Mouse (Mus musculus): Measurements from ENCODE around the gene Atf7. TPM values are rescaled to one million over a fixed set of nuclear protein-coding genes. Genes with fewer than 3 reads are reported as not detected.
"Not testable (repeated sequence)": the region's sequence is repeated elsewhere in the genome, so short reads cannot be mapped to it uniquely, and the experiment has no call there.

Atf7 gene
- total RNA-seq, 2 experiments from 2014 or later = 35.3 to 39.2 TPM

DNA sequence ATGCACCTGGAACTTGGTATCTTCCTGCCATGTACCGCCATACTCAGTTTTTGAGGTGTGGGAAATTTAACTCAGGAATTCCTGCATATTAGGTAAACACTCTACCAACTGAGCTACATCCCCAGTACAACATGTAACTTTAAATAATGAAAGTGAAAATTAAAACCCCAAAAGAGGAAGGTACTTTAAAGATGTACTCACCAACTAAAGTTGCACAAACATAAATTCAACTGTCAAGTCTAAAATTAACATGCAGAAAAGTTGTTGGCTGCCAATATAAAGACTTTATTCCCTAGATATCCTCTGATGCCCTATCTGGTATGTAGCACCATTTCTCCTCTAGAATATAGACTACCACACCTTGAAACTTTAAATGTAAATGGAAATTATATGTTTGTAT lies 7.6 kb downstream of the Atf7 start:
- intact Hi-C loops (cut with DNase I) = no loop called here
- DNase-seq (ENCODE audit: extremely low spot score in 1 of 2, low spot score in 2 of 2) = no peak
- TF ChIP-seq CTCF (IDR thresholded peaks at IDR 0.05) = no peak
- Histone ChIP-seq H3K27ac (no peak overlapping the region), H3K4me3 (no peak overlapping the region)

DNA sequence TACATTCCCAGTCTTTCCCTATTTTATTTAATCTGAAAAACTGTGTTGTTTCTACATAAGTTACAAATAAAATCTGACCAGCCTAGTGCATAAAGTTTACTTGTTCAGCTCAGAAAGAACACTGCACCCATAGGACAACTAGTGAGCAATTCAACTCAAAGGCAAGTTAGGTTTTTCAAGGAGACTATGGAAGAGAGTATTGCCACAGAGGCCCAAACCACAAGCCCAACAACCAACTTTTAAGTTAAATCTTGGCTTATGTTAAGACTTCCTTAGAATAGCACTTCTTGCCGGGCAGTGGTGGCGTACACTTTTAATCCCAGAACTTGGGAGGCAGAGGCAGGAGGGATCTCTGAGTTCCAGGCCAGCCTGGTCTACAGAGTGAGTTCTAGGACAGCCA lies 9.1 kb downstream of the Atf7 start:
- no peak overlapping the region for H3K4me3 ChIP-seq
- no peak for TF ChIP-seq CTCF (IDR thresholded peaks at IDR 0.05)
- H3K27ac ChIP-seq = no peak overlapping the region
- intact Hi-C loops (cut with DNase I) = no loop called here
- no peak for DNase-seq (ENCODE audit: extremely low spot score in 1 of 2, low spot score in 2 of 2)

DNA sequence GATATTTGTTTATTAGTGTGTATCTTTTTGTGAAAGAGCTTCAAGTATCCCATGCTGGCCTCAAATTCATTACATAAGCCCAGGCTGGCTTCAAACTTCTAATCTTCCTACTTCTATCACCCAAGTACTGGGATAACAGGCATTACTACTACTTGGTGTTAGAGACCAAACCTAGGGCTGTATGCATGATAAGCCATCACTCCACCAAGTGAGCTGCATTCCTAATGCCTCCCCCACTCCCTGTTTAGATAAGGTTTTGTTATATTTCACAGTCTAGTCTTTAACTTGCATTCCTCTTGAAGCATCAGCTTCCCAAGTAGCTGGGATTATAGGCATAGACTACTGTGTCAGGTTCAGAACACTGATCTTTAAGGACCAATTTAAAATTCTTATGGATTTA lies 11.0 kb downstream of the Atf7 start:
- Histone ChIP-seq H3K4me3 (no peak overlapping the region), H3K27ac (no peak overlapping the region)
- intact Hi-C loops (cut with DNase I) = no loop called here
- no peak for DNase-seq (ENCODE audit: extremely low spot score in 1 of 2, low spot score in 2 of 2)
- TF ChIP-seq CTCF (IDR thresholded peaks at IDR 0.05) = no peak

DNA sequence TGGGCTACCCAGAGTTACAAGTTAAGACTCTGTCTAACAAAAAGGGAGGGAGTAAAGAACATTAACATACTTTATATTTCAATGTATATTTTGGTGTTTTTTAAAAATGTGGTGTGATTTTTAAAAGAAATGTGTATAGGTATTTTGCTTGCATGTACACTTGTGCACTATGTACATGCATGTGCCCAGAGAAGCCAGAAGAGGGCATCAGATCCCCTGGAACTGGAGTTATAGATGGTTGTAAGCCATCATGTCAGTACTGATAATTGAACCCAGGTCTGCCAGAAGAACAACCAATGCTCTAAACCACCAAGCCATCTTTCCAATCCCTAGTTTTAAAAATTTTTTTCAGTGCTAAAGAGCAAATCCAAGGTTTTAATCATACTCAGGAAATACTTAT lies 12.3 kb downstream of the Atf7 start:
- DNase-seq (ENCODE audit: extremely low spot score in 1 of 2, low spot score in 2 of 2) = no peak
- Histone ChIP-seq H3K4me3 (no peak overlapping the region), H3K27ac (no peak overlapping the region)
- peak; percentile 39 for TF ChIP-seq CTCF (IDR thresholded peaks at IDR 0.05)
- intact Hi-C loops (cut with DNase I) = no loop called here

DNA sequence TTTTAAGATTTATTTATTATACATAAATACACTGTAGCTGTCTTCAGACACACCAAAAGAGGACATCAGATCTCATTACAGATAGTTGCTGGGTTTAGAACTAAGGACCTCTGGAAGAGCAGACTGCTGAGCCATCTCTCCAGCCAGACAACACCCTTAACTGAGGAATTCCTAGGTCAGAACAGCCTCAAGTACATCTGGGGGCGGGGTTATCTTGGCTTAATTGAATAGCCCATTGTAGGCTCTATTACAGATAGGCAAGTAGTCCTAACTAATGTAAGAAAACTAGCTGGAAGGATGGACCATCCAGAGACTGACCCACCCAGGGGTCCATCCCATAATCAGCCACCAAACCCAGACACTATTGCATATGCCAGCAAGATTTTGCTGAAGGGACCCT lies 16.7 kb downstream of the Atf7 start:
- DNase-seq (ENCODE audit: extremely low spot score in 1 of 2, low spot score in 2 of 2); intact Hi-C loops (cut with DNase I); H3K27ac ChIP-seq; H3K4me3 ChIP-seq: not testable (repeated sequence)

DNA sequence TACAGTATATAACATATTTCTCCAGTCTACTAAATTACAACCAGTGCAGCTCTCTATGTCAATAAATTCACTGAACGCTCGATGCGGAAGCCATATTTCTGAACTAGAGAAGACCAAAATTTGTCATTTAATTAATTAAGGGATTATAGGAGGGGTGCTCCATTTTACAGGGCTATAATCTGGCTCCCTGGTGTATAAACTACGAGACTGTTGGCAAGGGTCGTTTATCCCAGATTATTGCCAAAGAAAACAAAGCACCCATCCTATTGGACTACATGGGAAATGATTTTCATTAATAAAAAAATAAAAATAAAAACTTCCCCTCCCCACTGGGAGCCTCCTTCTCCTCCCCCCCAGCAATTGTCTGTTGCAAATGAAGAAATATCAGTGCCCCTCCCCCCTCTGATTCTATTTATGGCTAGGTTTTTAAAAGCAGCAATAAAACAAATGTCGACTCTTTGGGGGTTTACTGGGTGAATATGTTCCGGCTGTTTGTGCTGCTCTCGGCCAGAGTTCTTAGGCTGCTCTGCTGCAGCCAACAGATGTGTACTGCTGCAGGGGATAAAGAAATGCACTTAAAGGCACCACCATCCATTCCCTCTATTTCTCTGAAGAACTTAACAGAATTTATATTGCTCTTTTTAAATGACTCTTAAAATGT lies 31.1 kb downstream of the Atf7 start:
- Histone ChIP-seq H3K4me3 (no peak overlapping the region), H3K27ac (no peak overlapping the region)
- DNase-seq (ENCODE audit: extremely low spot score in 1 of 2, low spot score in 2 of 2) = no peak
- intact Hi-C loops (cut with DNase I) = no loop called here
- no peak for TF ChIP-seq CTCF (IDR thresholded peaks at IDR 0.05)

DNA sequence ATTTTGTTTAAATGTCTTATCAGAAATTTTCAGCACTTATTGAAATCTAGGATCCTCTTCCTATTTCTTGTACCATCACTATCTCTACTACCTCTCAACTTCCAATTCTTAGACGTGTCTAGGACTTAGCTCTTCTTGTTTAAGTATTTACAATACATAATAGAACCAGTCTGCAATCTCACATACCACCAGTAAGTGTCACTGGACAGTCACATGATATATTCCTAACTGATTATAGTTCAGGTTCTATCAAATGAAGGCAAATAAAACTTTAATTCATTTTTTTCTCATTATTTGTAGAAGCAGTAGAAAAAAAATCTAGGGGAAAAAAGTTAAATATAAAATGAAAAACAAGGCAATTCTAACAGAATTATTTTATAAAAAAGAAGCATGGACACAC lies 32.6 kb downstream of the Atf7 start:
- TF ChIP-seq CTCF (IDR thresholded peaks at IDR 0.05) = peak; percentile 29
- Histone ChIP-seq H3K4me3 (no peak overlapping the region), H3K27ac (no peak overlapping the region)
- DNase-seq (ENCODE audit: extremely low spot score in 1 of 2, low spot score in 2 of 2) = no peak
- intact Hi-C loops (cut with DNase I) = no loop called here

DNA sequence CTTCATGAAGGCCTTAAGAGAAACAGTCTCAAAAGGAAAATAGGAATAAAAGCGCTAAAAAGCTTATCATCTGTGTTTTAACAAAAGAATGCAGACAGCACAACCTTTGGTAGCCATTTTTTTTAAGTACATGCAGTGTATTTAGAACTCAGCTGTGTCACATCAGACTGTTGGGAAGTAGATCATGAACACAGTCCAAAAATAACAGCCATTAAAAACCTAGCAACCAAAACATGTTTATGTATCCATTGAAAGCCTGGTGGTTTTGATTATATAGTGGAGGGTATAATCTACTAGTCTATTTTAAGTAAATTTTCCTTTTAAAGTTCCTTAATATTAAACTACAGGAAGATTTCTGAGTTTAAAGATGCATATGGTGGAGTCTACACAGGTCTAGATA lies 34.7 kb downstream of the Atf7 start:
- TF ChIP-seq CTCF (IDR thresholded peaks at IDR 0.05) = no peak
- DNase-seq (ENCODE audit: extremely low spot score in 1 of 2, low spot score in 2 of 2) = no peak
- intact Hi-C loops (cut with DNase I) = no loop called here
- Histone ChIP-seq H3K27ac (no peak overlapping the region), H3K4me3 (no peak overlapping the region)

DNA sequence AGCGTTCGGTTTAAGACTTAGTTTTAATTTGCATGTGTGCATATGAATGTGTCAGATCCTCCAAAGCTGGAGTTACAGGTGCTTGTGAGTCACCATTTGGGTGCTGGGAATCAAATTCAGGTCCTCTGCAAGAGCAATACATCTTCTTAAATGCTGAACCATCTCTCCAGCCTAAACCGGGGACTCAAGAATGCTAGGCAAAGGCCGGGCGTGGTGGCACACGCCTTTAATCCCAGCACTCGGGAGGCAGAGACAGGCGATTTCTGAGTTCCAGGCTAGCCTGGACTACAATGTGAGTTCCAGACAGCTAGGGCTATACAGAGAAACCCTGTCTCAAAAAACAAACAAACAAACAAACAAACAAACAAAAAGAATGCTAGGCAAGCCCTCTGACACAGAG lies 35.4 kb downstream of the Atf7 start:
- no peak overlapping the region for H3K4me3 ChIP-seq
- DNase-seq (ENCODE audit: extremely low spot score in 1 of 2, low spot score in 2 of 2) = no peak
- H3K27ac ChIP-seq = no peak overlapping the region
- no peak for TF ChIP-seq CTCF (IDR thresholded peaks at IDR 0.05)
- intact Hi-C loops (cut with DNase I) = no loop called here

DNA sequence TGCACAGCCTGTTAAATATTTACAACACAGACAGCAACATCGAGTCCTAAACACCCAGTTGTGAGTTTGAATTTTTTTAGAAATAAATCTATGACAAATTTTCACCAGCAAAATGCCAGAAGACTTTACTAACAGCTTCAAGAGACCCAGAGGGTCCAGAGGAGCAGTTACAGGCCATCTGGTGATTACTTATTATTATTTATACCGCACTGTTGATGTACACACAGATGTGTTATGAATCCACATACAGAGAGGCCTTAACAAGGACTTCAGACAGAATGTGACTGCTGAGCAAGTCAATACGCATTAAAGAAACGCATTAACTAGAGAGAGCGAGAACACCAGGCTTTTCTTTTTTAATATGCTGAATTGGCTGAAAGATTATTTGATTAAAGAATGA lies 39.8 kb downstream of the Atf7 start:
- intact Hi-C loops (cut with DNase I) = no loop called here

DNA sequence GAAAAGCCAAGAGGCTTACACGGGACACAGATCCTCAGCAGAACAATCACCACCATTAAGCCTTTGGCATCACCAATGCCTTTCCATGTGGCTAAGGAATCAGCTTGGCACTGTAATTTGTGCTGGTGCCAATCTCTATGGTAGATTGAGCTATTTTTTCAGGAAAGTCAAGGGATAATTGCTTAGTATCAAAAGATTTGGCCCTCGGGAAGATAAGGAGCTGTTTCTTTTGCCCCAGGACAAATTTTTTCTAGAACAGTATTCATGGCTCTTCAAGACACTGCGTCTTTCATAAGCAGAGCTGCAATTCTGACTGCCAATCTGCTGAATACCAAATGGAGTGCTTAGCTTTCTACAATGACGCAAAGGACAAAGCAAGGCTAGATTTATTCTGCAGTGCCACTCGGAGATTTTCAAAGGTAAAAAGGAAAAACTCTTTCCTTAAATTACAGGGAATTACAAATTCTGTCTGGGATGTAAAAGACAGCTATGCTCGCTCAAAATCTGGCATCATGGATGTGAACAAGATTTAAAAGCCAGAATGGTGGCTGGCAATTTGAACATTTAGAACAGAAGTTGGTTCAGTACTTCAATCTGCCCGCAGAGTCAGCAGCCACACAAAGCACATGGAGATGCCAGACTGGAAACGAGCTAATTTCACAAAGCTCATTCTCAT lies 41.4 kb downstream of the Atf7 start:
- Histone ChIP-seq H3K4me3 (no peak overlapping the region), H3K27ac (peak overlapping the region; percentile 92)
- TF ChIP-seq CTCF (IDR thresholded peaks at IDR 0.05) = no peak
- peak in 1 of 2 experiments; percentile 18 for DNase-seq (ENCODE audit: extremely low spot score in 1 of 2, low spot score in 2 of 2)
- intact Hi-C loops (cut with DNase I) = loop anchor here (2.0 kb wide), 1 partner anchor 87 kb away; no protein-coding TSS in a partner anchor

More for the DNA sequence above, 39.8 kb downstream of the Atf7 start:
- no peak for TF ChIP-seq CTCF (IDR thresholded peaks at IDR 0.05)
- Histone ChIP-seq H3K27ac (peak overlapping the region; percentile 92), H3K4me3 (no peak overlapping the region)
- DNase-seq (ENCODE audit: extremely low spot score in 1 of 2, low spot score in 2 of 2) = no peak

DNA sequence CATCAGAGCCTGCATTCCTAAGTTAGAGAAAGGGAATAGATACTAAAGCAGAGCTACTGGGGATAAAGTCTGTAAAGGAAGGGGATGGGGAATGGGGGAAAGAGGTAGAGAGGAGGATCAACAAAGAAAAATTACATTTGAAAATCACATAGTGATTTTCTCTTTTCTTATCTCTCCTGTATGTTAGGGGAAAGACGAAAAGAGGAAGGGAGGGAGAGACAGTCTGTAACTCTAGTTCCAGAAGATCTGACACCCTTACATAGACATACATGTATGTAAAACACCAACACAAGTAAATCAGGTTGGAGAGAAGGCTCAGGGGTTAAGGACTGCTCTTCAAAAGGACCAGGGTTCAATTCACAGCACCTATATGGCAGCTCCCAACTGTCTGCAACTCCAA lies 44.1 kb downstream of the Atf7 start:
- intact Hi-C loops (cut with DNase I) = no loop called here
- Histone ChIP-seq H3K4me3 (no peak overlapping the region), H3K27ac (no peak overlapping the region)
- DNase-seq (ENCODE audit: extremely low spot score in 1 of 2, low spot score in 2 of 2) = no peak
- TF ChIP-seq CTCF (IDR thresholded peaks at IDR 0.05) = no peak

DNA sequence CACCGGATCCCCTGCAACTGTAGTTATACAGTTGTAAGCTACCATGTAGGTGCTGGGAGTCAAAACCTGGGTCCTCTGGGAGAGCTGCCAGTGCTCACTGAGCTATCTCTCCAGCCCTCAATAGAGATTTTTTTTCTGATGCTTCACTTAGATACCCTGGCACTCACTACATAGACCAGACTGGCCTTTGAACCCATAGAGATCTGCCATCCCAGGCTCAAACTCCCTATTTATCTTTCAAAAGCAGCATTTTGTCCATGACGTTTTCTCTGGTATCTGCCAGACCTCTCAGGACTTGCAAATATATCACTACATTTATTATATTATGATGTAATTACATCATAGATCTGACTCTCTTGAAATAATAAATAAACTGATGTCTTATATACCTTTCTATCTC lies 46.9 kb downstream of the Atf7 start:
- no peak for TF ChIP-seq CTCF (IDR thresholded peaks at IDR 0.05)
- intact Hi-C loops (cut with DNase I) = no loop called here
- Histone ChIP-seq H3K27ac (no peak overlapping the region), H3K4me3 (no peak overlapping the region)
- no peak for DNase-seq (ENCODE audit: extremely low spot score in 1 of 2, low spot score in 2 of 2)

Data from left cerebral cortex, adult 2 months (tissue).